Mouse (Mus musculus): Measurements from ENCODE around the gene 1700122O11Rik. TPM values are rescaled to one million over a fixed set of nuclear protein-coding genes. Genes with fewer than 3 reads are reported as not detected.

The 1700122O11Rik gene
- total RNA-seq, 4 experiments from 2014 or later: 0.49 TPM; not detected in 3

Other genes with a start within 250 kb of the 1700122O11Rik start
- gene Mdfi, start 203.6 kb downstream of the 1700122O11Rik start, total RNA-seq (2022): 1 to 10 TPM; 1.2 to 3.3 (median 1.6) TPM
- gene Foxp4, start 113.6 kb downstream of the 1700122O11Rik start, total RNA-seq (2022): 10 to 100 TPM; 21.5 to 39.2 (median 31.0) TPM
- gene 1700067P10Rik, start 51.0 kb upstream of the 1700122O11Rik start, total RNA-seq (2022): not detected
- gene 9830107B12Rik, start 108.0 kb upstream of the 1700122O11Rik start, total RNA-seq (2022): under 1 TPM in 1 of 4 experiments, not detected in 3; 0.22 TPM
- gene A530064D06Rik, start 129.0 kb upstream of the 1700122O11Rik start, total RNA-seq (2022): under 1 TPM in 1 of 4 experiments, not detected in 3; 0.34 TPM
- under 1 TPM in 3 of 4 experiments, not detected in 1; 0.12 to 0.16 (median 0.14) TPM for gene Trem1, start 194.5 kb upstream of the 1700122O11Rik start, total RNA-seq (2022)
- under 1 TPM in 1 of 4 experiments, not detected in 3; 0.26 TPM for gene Trem3, start 209.5 kb upstream of the 1700122O11Rik start, total RNA-seq (2022)
- gene Treml4, start 226.0 kb upstream of the 1700122O11Rik start, total RNA-seq (2022): 1 to 10 TPM in 1 of 4 experiments, under 1 TPM in 3; 0.21 to 1.4 (median 0.90) TPM

All from adrenal gland, adult 8-10 months (tissue).